ENCODE assay signal across 7 mouse cellular contexts in the genomic region with DNA sequence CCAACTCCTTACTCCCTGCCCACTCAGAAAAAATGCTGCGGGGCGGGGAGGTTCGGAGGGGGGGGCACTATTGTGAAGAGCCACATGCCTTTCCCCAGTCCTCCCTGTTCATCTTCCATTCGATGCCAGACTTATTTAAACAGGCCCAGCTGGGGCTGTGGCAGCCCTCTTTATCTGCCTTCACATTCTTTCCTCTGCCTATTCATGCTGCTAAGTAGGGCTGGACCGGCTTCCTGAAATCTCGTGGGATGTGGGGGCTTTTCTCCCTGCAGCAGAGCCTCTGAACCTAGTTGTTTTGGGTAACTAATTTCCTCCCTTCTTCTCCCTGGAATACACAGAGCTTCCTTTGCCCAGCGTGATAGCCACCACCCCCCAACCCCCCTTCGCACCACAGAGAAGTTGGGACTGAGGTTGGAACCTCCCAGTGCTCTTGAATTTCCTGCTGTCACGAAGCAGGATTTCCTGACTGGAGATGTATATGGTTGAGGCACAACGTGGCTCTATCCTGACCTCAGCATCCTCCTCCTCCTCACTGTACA.
DNase-seq lines count a peak whose midpoint lies in the region; ATAC-seq lines count a peak whose summit lies in the region.

No protein-coding gene starts in this region.

- DNase-seq in heart, adult 11 months: peak; percentile 96
- peak; percentile 50 for DNase-seq in kidney, adult 18-20 months
- DNase-seq in lung, postnatal 10 days: peak; percentile 84
- no peak for DNase-seq in right cerebral cortex, adult 2 months (ENCODE audit: low spot score in 2 of 2)
- DNase-seq in frontal cortex, adult 2 months (ENCODE audit: extremely low spot score in 1 of 2, low spot score in 1 of 2): no peak
- no peak for DNase-seq in gastrocnemius, postnatal 14 days

- intact Hi-C loops in gastrocnemius, postnatal 14 days (cut with DNase I; ENCODE audit: low total_unique reads): no loop called here

- peak; percentile 70 for ATAC-seq in common myeloid progenitor, adult 5-6 weeks (replicated peaks; ENCODE audit: low read depth, poor library complexity, severe bottlenecking)

Comparison
In these comparisons a context has a peak if more than half of its experiments do, and no peak if none do; other contexts are left out.
1. DNase-seq: peak in heart, adult 11 months (single experiment), kidney, adult 18-20 months (single experiment) and lung, postnatal 10 days (single experiment); none in right cerebral cortex, adult 2 months (0 of 2), frontal cortex, adult 2 months (0 of 2) and gastrocnemius, postnatal 14 days (single experiment).